Mouse (Mus musculus) hindbrain, embryonic 10.5 days (tissue): ENCODE measurements around the gene Pld1. TPM values are rescaled to one million over a fixed set of nuclear protein-coding genes. Genes with fewer than 3 reads are reported as not detected.

Source experiments
- DNase-seq: peaks from one replicate; pipeline ENCODE4 v3.0.0-alpha.2; 2017; ENCODE audit warnings: low spot score
- H3K27ac ChIP-seq: fragments of 300-500 bp; sonication (generic); 2 replicates; pipeline ENCODE4 v1.5.1; 2016; ENCODE audit warnings: mild to moderate bottlenecking, moderate library complexity
- H3K27me3 ChIP-seq: fragments of 300-500 bp; sonication (generic); 2 replicates; pipeline ENCODE4 v1.6.1; 2016; ENCODE audit warnings: mild to moderate bottlenecking; ENCODE audit not compliant: poor library complexity, insufficient read depth, severe bottlenecking
- H3K36me3 ChIP-seq: fragments of 300-500 bp; sonication (generic); 2 replicates; pipeline ENCODE4 v1.6.1; 2016; ENCODE audit warnings: mild to moderate bottlenecking, moderate library complexity
- H3K4me1 ChIP-seq: fragments of 300-500 bp; sonication (generic); replicated peaks from 2 replicates; pipeline ENCODE4 v1.6.1; 2016; ENCODE audit warnings: mild to moderate bottlenecking
- H3K4me3 ChIP-seq: fragments of 300-500 bp; sonication (generic); 2 replicates; pipeline ENCODE4 v1.5.1; 2016; ENCODE audit warnings: mild to moderate bottlenecking, moderate library complexity
- H3K9me3 ChIP-seq: fragments of 300-500 bp; sonication (generic); 2 replicates; pipeline ENCODE4 v1.6.1; 2016; ENCODE audit warnings: mild to moderate bottlenecking, moderate library complexity
- WGBS: fragments of 180-500 bp; shearing (Covaris S2); methylation state at CpG from one replicate; pipeline ENCODE4 v1.1.7; 2016; 5-methylcytosine and 5-hydroxymethylcytosine counted together
- polyA plus RNA-seq: library from polyadenylated mRNA; unstranded; fragments of >200 nt; fragmentation: Nextera tagmentation; extraction: Ambion mirVana; gene quantifications from 2 replicates; pipeline ENCODE4 v1.2.1, GENCODE M21; 2016

Gene Pld1
- polyA plus RNA-seq, 1 experiment from 2014 or later, result 3.2 TPM

GRCm38 (mm10) chr3:28093684-28094302, 155.3 kb downstream of the Pld1 start:
- no peak for DNase-seq
- Histone ChIP-seq H3K4me3 (no peak overlapping the region), H3K4me1 (no peaks in the 10 kb centered on the region), H3K36me3 (no peaks in the 10 kb centered on the region), H3K27ac (no peak overlapping the region), H3K9me3 (no peaks in the 10 kb centered on the region), H3K27me3 (no peaks in the 10 kb centered on the region)
- 87% methylated on average over 9 of the region's 9 CpGs for WGBS

DNA sequence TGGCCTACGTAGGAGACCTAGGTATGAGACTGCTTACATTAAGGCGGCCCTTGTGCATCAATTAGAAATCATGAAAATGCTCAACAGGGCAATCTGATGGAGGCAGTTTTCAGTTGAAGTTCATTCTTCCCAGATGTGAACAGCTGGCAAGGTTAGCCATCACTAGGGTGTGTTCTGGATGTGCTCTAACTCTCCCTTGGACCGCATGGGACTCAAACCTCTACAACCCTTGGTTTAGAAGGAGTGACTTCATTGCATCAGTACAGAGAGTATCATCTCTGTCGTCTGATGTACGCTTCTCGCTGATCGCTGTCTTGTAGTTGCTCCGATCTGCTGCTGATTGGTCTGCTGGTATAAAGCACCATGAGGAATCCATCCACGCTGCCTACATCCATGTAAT, 157.0 kb downstream of the Pld1 start:
- no peak for DNase-seq
- no peak overlapping the region for H3K4me3 ChIP-seq
- WGBS, result 93% methylated on average over 9 of the region's 9 CpGs
- H3K36me3 ChIP-seq, result no peaks in the 10 kb centered on the region
- no peaks in the 10 kb centered on the region for H3K9me3 ChIP-seq
- H3K27ac ChIP-seq, result no peak overlapping the region
- H3K27me3 ChIP-seq, result no peaks in the 10 kb centered on the region
- no peaks in the 10 kb centered on the region for H3K4me1 ChIP-seq

DNA sequence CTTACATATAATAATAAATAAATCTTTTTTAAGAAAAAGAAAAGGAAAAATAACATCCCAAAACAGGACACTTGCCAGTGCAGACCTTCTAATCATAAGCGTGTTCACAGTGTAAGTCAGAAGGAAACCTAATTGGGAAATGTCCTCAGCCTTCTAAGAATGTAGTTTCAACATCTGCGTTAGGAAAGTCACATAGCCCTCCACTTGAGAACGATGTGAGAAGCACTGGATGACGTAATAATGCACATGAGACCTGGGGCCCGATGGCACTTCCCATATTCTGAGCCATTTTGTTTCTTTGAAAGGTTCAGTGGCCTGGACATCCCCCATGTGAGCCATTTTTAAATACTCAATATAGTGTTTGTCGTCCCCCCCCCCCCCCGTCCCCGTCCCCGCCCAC, 160.7 kb downstream of the Pld1 start:
- Histone ChIP-seq H3K27ac (no peak overlapping the region), H3K4me3 (no peak overlapping the region), H3K9me3 (no peaks in the 10 kb centered on the region), H3K27me3 (no peaks in the 10 kb centered on the region), H3K4me1 (no peaks in the 10 kb centered on the region), H3K36me3 (no peaks in the 10 kb centered on the region)
- DNase-seq, result no peak
- WGBS, result 93% methylated on average over 9 of the region's 9 CpGs

DNA sequence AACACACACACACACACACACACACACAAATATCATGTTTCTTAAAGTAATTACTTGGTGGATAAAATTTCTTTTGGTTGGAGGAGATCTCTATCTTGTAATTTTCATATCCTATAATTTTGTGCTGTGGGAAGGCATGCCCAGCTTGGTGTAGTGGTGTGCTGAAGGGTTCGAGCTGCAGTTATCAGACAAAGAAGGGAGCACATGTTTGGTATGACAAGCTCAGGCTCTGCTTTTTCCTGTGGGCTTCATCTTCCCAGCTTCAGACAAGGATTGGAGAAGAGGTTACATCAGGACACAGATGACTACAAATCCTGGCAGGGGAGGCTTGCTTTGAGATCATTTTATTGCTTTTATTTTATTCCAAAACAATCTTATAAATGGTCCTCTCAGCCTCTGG, 166.5 kb downstream of the Pld1 start:
- Histone ChIP-seq H3K36me3 (no peaks in the 10 kb centered on the region), H3K4me1 (no peaks in the 10 kb centered on the region), H3K27me3 (no peaks in the 10 kb centered on the region), H3K4me3 (no peak overlapping the region), H3K9me3 (no peaks in the 10 kb centered on the region), H3K27ac (no peak overlapping the region)
- WGBS, result 82% methylated on average over 1 of the region's 1 CpGs
- DNase-seq, result no peak

DNA sequence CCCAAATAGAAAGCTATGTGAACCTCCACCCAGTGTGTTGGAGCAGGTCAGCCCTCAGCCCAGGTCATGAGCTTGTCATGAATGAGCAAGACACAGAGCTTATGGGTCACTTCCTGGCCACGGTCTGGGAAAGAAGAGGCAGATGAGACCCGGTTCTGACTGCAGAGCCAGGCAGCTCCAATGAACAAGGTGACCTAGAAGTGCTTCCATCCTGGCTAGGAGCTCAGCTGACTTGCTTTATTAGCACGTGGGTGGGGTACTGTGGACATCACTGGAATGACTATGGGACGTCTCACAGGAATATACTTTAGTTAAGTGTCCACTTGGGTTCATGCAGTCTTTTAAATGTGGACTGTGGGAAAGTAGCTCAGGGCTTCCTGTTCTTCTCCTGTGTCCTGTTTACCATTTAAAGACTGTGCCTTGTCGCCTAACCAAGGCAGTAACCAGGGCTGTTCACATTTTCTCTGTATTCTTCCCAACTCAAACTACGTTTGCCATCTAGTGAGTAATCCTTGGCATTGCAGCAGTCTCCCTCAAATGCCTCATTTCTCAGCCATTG, 169.0 kb downstream of the Pld1 start:
- peak; percentile 16 for DNase-seq

GRCm38 (mm10) chr3:28111516-28111915, 173.0 kb downstream of the Pld1 start:
- H3K9me3 ChIP-seq, result no peaks in the 10 kb centered on the region
- no peaks in the 10 kb centered on the region for H3K36me3 ChIP-seq
- no peak overlapping the region for H3K27ac ChIP-seq
- no peak overlapping the region for H3K4me3 ChIP-seq
- WGBS, result 86% methylated on average over 5 of the region's 5 CpGs
- DNase-seq, result no peak
- H3K4me1 ChIP-seq, result no peaks in the 10 kb centered on the region
- H3K27me3 ChIP-seq, result no peaks in the 10 kb centered on the region

More for the DNA sequence above, 169.0 kb downstream of the Pld1 start:
- Histone ChIP-seq H3K36me3 (no peaks in the 10 kb centered on the region), H3K4me3 (no peak overlapping the region), H3K27me3 (no peaks in the 10 kb centered on the region), H3K9me3 (no peaks in the 10 kb centered on the region), H3K4me1 (no peaks in the 10 kb centered on the region), H3K27ac (no peak overlapping the region)
- 51% methylated on average over 6 of the region's 6 CpGs for WGBS

DNA sequence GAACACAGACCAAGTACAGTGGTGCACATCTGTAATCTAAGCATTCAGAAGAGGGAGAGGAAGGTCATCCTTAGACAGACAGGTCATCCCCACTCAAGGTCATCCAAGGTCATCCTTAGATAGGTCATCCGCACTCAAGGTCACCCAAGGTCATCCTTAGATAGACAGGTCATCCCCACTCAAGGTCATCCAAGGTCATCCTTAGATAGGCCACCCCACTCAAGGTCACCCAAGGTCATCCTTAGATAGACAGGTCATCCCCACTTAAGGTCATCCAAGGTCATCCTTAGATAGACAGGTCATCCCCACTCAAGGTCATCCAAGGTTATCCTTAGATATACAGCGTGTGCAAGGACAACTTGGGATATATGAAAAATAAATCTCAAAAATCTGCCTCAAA, 175.4 kb downstream of the Pld1 start:
- no peaks in the 10 kb centered on the region for H3K27me3 ChIP-seq
- H3K36me3 ChIP-seq, result no peaks in the 10 kb centered on the region
- no peaks in the 10 kb centered on the region for H3K9me3 ChIP-seq
- no peak for DNase-seq
- no peak overlapping the region for H3K4me3 ChIP-seq
- no peaks in the 10 kb centered on the region for H3K4me1 ChIP-seq
- WGBS, result 93% methylated on average over 2 of the region's 2 CpGs
- H3K27ac ChIP-seq, result no peak overlapping the region

GRCm38 (mm10) chr3:28141716-28142115, 203.2 kb downstream of the Pld1 start:
- H3K36me3 ChIP-seq, result no peaks in the 10 kb centered on the region
- no peak overlapping the region for H3K4me3 ChIP-seq
- no peak overlapping the region for H3K27ac ChIP-seq
- no peaks in the 10 kb centered on the region for H3K4me1 ChIP-seq
- 76% methylated on average over 5 of the region's 5 CpGs for WGBS
- H3K9me3 ChIP-seq, result no peaks in the 10 kb centered on the region
- DNase-seq, result no peak
- no peaks in the 10 kb centered on the region for H3K27me3 ChIP-seq

DNA sequence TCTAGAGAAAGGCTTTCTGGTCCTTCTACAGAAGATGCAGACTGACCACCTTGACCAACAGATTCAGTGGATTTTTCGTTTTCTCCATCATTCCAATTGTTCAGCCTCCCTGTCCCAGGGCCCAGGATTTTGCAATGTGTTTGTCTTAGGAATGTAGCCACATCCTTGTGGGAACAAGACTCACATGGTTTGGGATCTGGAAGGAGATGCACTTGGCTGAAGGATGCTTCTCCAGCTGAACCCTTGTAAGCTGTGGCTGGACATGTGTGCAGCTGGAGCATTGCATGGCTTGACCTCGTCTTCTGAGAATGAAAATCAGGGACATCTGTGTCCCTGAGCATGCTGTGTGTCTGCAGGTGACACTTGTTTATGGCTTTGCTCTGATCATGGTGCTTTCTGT, 203.6 kb downstream of the Pld1 start:
- Histone ChIP-seq H3K4me1 (no peaks in the 10 kb centered on the region), H3K36me3 (no peaks in the 10 kb centered on the region), H3K9me3 (no peaks in the 10 kb centered on the region), H3K27ac (no peak overlapping the region), H3K4me3 (no peak overlapping the region), H3K27me3 (no peaks in the 10 kb centered on the region)
- no peak for DNase-seq
- 81% methylated on average over 2 of the region's 2 CpGs for WGBS

DNA sequence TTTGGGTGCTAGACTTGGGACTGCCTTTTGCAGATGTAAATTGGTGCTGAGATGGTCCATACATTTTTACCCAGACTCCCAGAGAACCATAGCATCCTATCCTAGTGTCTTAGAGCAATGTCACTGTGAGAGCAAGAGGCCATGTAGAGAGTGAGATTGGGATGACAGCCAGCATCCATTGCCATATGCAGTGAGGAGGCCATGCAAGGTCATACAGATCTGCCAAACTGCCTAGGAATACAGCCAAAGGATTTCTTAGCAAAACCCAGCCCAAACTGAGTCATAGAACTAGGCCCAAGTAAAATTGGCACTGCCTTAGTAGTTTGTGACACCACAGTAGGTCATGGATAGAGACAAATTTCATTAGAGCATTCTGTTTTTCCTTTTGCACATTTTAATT, 206.2 kb downstream of the Pld1 start:
- H3K27me3 ChIP-seq, result no peaks in the 10 kb centered on the region
- no peak for DNase-seq
- H3K4me3 ChIP-seq, result no peak overlapping the region
- no peaks in the 10 kb centered on the region for H3K36me3 ChIP-seq
- no peaks in the 10 kb centered on the region for H3K9me3 ChIP-seq
- H3K4me1 ChIP-seq, result no peaks in the 10 kb centered on the region
- no peak overlapping the region for H3K27ac ChIP-seq

DNA sequence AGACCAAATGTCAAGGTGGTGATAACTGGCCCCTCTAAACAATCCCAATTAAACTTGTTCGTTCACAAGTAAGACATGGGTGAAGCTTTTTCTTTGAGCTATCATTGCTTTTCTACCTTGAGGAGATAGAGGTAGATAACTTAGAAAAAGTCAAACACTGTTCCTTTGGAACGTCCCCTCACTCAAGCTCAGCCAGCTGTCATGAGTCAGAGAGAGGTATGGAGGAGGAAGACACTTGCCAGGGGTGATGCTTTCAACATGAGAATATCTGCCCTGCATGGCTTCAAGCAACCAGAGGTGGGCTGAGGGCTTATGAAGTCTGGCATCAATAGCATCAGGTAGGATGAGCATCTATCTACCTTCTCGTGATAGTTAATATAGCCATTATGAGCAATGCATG, 207.0 kb downstream of the Pld1 start:
- H3K9me3 ChIP-seq, result no peaks in the 10 kb centered on the region
- H3K36me3 ChIP-seq, result no peaks in the 10 kb centered on the region
- no peak overlapping the region for H3K27ac ChIP-seq
- 89% methylated on average over 3 of the region's 3 CpGs for WGBS
- DNase-seq, result no peak
- no peaks in the 10 kb centered on the region for H3K27me3 ChIP-seq
- H3K4me3 ChIP-seq, result no peak overlapping the region
- no peaks in the 10 kb centered on the region for H3K4me1 ChIP-seq

DNA sequence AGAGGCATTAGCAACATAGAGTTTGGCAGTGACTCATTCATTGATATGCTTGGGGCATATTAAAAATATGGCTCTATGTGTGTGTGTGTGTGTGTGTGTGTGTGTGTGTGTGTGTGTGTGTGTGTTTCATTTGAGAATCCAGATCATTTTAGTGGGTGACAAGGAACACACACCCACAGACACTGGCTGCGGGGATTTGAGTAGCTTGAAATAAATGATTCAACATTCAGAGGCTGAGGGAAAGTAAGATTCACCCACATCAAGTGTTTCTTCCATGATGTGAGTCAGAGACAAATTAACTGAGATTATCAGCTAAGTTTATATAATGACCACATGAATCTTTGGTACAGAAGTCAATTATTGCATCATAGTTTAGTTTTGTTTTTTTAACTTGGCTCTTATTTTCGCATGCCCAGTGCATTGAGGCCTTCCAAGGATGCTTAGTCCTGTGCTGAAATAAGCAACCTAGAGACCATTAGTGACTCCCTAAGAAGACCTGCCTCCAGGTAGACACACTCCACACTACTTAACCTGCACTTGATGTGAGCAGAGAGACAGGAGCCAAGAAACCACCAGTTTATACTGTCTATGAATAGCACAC, 211.3 kb downstream of the Pld1 start:
- peaks cover 7% of the 10 kb centered on the region for H3K9me3 ChIP-seq
- no peaks in the 10 kb centered on the region for H3K36me3 ChIP-seq
- no peak overlapping the region for H3K27ac ChIP-seq
- H3K4me1 ChIP-seq, result no peaks in the 10 kb centered on the region
- H3K27me3 ChIP-seq, result no peaks in the 10 kb centered on the region
- whole genome bisulfite sequencing, result 91% methylated on average over 2 of the region's 2 CpGs
- no peak for DNase-seq
- no peak overlapping the region for H3K4me3 ChIP-seq

DNA sequence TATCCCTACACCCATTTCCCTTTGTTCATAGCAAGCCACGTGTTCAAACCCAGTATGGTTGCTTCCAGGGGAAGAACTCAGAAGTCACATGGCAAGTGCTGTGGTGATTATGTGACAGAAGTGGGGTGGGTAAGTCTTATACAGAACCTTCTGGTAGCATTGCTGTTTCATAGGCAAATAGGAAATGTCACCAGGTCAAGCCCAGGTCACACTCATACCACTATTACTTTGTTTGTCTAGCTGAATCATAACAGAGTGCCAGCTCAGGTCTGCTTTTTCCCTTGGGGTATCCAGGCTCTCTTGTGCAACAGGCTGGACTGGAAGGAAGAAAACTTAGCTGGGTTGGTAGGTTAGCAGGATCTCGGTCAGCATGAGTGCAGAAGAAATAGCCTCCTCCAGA, 219.5 kb downstream of the Pld1 start:
- 77% methylated on average over 2 of the region's 2 CpGs for WGBS
- Histone ChIP-seq H3K4me3 (no peak overlapping the region), H3K27ac (no peak overlapping the region), H3K36me3 (no peaks in the 10 kb centered on the region), H3K27me3 (no peaks in the 10 kb centered on the region), H3K9me3 (no peaks in the 10 kb centered on the region), H3K4me1 (no peaks in the 10 kb centered on the region)
- no peak for DNase-seq

- no peak overlapping the region for H3K4me3 ChIP-seq
- H3K36me3 ChIP-seq, result no peaks in the 10 kb centered on the region
- no peaks in the 10 kb centered on the region for H3K9me3 ChIP-seq
- H3K27ac ChIP-seq, result no peak overlapping the region
- DNase-seq, result no peak
- H3K27me3 ChIP-seq, result no peaks in the 10 kb centered on the region
- 95% methylated on average over 3 of the region's 3 CpGs for WGBS
- no peaks in the 10 kb centered on the region for H3K4me1 ChIP-seq
Observed at GRCm38 (mm10) chr3:28158916-28159315, 220.4 kb downstream of the Pld1 start.
